Mouse (Mus musculus): ENCODE measurements around the gene Eml6.

DNA sequence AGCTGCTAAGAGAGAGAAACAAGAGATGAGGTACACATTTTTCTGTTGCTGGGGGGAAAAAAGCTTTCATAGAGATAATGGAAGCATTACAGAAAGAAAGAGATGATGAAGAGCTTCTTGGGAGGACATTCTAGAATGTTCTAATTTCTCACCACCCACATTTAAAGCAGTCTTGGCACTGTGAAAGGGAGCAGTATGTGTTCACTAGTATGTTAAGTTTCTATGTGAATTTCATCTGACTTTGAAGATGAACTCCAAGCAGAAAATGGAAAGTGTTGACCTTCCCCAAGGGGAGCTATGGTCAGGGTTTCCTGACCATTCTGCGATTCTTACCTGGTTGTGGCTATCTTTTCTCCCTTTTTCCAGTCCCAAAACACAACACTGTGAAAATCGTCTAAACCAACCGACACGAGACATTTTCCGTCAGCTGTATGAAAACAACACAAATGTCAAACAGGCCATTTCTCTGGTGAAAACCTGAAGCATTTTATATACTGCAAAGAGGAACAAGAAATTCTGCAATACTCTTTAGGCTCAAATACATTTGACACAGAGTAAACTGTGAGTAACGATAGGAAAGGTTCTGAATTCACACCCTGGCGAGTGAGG is 216.7 kb downstream of the Eml6 start:
- TF ChIP-seq CTCF (IDR thresholded peaks at IDR 0.05; ENCODE audit: control insufficient read depth, insufficient read depth, low read length), result no peak
- TF ChIP-seq POLR2A (IDR thresholded peaks at IDR 0.05; ENCODE audit: borderline replicate concordance, control insufficient read depth, low read depth, low read length), result no peak

Measured in bone marrow, adult 2 months (tissue).